Mouse (Mus musculus) urinary bladder, adult 18-20 months (tissue): ENCODE measurements around the gene Ciz1.
"Not testable (repeated sequence)": the region's sequence is repeated elsewhere in the genome, so short reads cannot be mapped to it uniquely, and the experiment has no call there.

Source experiments
- DNase-seq, 2 experiments: peaks; one replicate each; pipeline ENCODE4 v3.0.0; 2022; ENCODE audit warnings: low spot score in 2 of 2, mixed read lengths in 2 of 2

Gene Ciz1

DNA sequence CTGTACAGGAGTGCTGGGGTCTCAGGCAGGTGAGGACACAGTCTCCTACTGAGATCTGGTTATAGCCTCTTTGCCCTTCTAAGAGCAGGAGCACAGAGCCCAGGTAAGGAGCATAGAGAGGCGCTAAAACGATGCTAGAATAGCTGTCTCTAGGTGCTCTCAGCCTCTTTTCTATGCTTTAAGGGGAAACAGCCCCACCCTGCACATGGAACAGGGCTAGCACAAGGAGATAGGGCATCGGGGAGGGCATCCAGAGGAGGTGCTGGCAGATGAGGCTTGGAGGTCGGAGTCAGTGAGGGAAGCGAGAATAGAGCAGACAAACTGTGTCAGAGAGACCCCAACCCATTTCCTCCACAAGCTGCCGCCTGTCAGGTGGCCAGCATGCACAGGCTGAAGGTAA, 5.1 kb upstream of the Ciz1 start:
- DNase-seq, result no peak

DNA sequence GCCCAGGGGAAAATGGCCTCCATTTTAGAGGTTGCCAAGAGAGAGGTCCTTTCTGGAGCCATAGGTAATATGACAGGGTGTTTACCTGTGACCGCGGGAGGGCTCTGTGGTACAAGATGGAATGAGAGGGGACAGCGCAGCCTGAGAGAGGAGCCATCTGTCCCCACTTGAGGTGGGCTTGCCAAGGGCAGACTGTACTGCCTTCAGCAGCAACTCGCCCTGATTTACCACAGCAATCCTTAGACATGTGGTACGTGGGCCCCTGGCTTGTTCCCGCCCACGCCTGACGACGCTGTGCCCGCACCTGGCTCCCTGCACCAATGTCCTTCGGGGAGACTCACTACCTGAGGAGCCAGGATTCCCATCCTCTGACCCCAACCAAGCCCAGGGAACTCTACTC, 3.8 kb upstream of the Ciz1 start:
- no peak for DNase-seq

DNA sequence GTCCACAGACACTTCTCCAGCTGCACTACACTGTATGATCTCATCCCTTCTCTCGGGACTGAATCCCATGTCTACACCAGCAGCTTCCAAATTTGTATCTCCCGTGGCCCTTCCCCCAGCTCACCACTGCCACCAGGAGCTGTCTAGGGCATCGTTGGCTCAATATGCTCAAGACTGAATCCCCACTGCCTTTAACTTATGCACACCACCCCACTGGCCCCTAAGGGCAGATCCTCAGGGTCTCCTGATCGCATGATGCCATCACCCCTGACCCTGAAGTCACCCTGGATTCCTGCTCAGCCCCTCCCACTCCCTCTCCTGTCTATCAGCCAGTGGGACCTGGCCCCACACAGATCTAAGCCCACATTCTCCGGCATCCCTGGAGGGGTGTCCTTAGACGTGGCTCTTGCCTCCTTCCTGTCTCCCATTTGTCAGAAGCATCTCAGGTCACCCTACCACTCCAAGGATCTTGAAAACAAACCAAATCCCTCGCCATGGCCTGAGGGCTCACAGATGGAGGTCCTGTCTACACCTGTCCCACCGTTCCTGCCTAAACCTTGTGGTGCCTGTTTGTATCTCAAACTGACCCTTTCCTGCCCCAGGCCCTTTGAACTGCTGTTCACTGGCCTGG, 2.4 kb upstream of the Ciz1 start:
- no peak for DNase-seq

DNA sequence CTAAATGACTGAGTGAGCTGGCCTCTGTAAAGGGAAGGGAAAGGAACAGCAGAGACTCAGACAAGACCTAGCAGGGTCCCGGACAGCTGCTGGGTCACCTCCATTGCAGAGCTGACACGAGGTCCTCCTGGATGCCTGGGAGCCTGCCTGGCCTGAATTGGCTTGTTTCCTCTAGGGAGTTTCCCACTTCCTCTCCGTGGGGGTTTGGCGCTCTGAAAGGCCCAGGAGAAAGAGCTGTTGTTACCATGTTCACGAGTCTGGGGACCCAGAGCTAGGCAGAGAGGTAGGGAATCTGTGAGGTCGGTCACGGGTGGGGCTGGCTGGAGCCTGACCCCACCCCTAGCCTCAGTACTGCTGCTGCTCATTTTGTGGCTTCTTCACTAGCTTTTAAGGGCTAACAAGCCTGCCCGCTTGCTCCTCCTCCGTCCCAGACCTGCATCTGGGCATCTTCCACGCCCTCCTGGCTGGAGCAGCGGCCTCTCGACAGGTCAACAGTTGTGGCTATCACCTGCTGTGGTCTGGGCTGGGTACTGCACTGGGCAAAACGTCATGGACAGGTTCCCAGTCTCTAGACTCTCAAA, 1.6 kb upstream of the Ciz1 start:
- DNase-seq, result no peak

DNA sequence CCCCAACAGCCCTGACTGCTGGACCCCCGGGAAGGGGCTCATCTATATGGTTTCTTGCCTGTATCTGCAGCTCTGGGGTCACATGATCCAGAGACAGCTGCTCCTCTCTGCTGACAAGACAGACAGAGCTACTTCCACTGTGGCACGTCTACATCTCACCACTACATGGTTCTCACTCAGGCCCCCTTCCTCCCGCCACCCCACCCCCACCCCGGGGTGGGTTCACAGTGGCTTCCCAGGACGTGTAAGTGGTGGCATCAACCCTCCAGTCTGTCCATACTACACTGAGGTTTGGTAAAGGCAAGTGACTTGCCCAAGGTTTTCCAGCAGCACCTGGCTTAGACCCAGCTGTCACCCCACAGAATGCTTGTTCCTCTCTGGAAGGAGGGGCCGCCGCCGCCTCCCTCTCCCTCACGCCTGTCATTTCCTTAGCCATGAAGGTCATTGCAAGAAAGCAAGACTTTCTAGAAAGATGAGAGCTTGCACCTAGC, 611 bp upstream of the Ciz1 start:
- no peak for DNase-seq

DNA sequence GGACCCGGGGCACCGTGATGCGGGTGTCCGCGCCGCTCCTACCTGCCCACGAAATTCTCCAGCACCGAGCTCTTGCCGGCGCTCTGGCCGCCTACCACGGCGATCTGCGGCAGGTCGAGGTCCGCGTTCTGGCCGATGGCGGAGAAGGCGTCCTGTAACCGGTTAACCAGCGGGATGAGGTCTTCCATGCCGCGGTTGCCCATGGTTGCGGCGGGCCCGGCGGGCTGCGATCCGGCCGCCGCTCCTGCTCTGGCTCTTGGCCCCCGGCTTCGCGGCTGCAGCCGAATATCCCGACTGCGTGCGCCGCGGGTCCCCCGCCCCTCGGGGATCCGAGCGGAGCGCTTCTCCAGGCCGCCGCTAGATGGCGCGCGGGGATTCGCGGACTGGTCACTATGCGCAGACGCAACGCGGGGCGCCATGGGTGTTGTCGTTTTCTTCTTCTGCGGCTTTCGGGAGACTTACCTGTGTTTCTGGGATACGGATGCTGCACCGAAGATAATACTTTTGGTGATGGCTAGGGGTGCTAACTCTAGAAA, 948 bp downstream of the Ciz1 start, which contains the start of gene Dnm1:
Dnm1 (minus strand) TSS at position 332 of the 536 bp plus-strand sequence.
- peak; percentile 83 to 93 for DNase-seq

DNA sequence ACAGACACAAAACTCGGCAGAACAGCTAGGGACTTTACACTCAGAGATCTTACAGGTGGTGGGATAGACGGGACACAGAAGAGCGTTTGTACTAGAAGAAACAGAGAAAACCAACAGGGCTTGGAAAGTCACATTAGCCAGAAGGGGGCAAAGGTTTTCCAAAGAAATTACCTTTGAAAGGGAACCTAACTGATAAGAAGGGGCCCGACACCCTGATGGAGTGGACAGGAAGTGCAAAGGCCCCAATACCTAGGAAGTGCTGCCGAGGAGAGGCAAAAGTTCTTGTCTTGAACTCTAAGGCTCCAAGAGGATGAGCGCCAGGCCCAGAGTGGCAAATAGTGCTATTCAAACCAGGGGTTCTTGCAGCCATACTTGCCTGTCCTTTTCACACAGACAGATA, 1.7 kb downstream of the Ciz1 start:
- DNase-seq, result no peak

DNA sequence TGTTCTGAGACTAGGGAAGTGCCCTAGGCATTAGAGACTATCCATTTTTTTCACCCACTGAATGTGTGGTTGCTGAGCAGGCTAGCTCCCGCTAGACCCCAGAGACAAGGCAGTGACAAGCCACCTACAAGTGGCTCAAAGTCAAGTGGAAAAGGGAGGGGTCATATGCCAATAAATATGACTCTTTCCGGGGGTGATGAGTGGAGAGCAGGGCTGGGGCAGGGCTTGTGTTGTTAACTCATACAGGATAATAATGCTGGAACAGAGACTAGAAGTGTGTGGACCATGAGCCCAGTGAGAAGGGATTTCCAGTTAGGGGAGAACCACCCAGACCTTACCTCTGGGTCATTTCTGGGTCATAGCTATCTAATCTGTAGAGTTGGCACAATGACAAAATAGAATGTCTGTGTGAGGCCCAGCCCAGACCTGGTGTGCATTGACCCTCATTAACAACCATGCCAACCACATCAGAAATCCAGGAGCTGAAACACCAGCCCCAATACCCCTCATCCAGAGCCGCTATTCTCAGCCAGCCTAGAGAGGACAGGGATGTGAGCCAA, 2.3 kb downstream of the Ciz1 start:
- no peak for DNase-seq

DNA sequence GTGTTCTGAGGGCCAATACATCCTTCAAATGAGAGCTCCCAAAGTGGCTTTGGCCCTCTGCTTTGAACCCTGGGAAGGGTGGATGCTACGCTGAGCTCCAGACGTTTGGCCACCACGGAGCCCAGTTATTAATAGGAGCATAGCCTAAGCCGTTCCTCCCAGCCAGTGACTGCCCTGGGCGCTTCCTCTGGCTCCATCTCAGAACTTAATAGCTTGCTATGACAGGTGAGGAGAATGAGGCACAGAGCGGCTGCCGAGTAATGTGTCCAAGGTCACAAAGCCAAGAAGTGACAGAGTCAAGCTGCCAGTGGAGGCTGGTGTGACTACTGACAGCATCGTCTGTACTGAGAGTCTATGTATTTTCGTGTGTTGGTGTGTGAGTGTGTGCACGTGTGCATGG, 4.1 kb downstream of the Ciz1 start:
- no peak for DNase-seq

DNA sequence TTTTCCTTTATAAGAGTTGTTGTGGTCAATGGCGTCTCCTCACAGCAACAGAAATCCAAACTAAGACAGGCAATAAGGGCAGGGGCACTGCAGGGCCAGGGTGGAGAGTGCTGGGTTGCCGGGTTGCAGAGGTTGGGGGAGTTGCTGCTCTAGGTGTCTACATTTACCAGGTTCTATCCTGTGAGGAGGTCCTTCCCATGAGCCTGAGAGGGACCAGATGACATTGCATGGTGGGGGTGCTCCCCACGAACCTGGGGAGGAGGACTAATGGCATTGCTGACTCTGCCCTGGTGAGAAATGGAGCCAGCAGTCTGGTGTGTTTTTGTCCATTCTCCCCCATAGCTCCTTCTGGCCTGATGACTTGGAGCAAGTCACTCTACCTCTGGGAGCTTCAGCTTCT, 5.6 kb downstream of the Ciz1 start:
- no peak for DNase-seq

DNA sequence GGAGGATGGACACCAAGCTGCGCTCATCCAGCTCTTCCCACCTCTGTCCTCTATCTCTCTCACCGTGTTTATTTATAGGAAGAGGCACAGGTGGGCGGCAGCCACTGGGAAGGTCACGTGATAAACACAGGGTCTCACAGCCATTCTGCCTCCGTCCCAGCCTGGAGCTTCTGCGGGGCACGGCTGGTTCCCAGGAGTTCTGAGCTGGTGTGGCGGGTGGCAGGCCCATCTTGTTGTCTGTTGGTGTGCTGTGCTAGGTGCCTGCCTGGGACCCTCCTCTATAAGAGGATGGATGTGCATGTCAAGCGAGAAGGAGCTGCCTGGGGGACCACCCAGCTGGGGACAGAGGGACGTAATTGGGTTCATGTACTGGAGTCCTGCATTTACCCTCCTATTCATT, 6.3 kb downstream of the Ciz1 start:
- no peak for DNase-seq

DNA sequence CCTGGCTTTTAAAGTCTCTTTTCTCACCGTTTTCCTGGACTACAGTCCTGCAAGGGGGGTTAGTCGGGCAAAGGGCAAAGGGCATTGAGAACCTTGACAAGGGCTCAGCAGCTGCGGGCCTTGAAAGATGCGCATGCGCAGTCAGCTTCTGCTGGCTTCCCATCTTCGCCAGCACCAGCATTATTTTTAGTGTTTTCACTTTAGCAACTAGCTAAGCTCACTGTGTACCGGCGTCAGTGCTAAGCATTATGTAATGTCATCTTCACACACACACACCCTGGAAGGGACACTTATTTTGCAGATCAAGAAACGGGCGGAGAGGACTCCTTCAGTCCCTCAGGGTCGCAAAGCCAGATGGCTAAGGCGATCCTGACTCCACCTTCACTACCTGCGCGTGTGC, 8.6 kb downstream of the Ciz1 start:
- DNase-seq, result peak in 1 of 2 experiments; percentile 62

DNA sequence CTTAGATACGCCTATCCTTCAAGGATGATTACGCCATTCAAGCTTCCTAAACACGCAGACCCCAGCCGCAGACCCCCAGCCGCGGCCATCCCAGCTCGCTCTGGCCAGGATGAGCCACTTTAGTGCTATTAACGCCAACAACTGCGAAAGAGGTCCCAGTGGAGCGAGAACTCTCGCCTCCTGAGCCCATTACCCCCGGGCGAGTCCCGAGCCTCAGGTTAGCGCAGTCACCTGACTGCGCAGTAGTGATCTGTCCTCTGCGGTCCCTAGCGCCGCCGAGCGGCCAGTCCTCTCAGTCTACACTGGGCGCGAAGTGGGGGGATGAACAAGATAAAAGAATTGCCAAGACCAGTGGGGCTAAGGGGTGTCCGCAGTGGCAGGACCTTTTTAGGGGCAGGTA, 9.3 kb downstream of the Ciz1 start:
- DNase-seq, result peak; percentile 46 to 73

DNA sequence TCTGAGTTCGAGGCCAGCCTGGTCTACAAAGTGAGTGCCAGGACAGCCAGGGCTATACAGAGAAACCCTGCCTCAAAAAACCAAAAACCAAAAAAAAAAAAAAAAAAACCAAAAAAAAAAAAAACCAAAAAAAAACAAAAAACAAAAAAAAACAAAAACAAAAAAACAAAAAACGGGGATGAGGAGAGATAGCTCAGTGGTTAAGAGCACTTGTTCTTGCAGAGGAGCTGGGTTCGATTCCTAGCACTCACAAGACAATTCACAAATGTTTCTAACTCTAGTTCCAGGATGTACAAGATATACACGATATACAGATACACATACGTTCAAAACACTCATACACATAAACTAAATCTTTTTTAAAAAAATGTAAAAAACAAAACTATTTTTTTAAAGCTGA, 10.1 kb downstream of the Ciz1 start:
- DNase-seq, result not testable (repeated sequence)

DNA sequence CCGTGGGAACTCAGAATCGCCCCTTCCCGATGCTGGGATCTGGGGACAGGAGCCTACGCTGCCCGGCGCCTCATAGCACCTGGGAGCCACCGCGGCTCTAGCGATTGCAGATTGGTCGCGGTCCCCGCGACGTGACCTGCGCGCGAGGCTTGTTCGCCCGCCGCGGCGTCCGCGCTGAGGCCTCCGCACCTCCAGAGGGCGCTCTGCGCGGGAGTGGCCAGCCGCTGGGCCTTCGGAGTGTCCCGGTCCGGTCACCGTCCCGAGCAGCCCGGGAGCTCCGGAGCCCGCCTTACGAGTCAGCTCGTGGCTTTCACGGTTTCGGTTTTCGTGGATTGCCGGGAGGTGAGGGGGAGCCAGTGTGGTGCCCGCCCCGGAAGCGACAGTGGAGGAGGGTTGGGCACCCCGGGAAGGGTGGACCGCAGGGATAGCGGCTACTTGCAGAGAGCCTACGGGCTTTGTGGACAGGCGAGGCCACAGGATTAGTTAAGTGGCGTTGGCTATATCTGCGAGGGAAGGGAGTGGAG, 10.8 kb downstream of the Ciz1 start:
- DNase-seq, result peak; percentile 86 to 96

DNA sequence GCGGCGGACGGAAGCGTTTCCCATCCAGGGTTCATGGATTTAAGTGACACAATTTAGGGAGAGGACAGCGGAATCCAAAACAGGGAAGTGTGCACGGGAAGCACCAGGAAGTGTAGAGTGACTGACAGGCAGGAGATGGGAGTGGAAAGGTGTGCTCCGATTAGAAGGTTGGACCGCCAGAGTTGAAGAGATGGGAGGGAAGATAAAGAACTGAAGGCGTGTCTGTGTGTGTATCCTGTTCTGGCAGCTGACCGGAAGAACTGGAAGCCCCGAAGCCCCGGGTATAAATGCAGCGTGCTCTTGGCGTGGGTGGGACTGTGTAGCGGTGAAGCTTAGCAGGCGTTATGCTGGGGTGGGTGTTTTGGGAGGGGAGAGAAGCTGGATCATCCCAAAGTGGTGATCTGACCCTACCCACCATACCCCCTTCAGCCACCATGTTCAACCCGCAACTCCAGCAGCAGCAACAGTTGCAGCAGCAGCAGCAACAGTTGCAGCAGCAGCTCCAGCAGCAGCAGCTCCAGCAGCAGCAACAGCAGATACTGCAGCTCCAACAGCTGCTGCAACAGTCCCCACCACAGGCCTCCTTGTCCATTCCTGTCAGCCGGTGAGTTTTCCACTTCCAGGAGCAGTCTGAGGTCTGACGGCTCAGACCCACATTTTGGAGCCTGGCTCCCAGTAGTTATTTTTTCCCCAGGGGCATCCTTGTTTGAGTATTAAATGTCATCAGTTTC, 11.4 kb downstream of the Ciz1 start:
- DNase-seq, result no peak

DNA sequence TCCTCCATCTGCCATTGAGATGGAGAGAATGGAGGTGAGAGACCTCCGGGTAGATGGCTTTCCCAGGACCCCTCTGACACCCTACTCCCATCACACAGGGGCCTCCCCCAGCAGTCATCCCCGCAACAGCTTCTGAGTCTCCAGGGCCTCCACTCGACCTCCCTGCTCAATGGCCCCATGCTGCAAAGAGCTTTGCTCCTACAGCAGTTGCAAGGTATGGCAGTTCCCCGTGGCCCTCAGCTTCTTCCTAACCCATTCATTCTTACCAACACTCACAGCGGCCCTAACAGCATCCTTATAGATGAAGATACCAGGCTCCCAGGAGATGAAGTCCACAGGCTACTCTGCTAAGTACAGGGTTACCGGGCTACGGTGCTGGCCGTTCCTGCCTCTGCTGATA, 12.0 kb downstream of the Ciz1 start:
- DNase-seq, result no peak

DNA sequence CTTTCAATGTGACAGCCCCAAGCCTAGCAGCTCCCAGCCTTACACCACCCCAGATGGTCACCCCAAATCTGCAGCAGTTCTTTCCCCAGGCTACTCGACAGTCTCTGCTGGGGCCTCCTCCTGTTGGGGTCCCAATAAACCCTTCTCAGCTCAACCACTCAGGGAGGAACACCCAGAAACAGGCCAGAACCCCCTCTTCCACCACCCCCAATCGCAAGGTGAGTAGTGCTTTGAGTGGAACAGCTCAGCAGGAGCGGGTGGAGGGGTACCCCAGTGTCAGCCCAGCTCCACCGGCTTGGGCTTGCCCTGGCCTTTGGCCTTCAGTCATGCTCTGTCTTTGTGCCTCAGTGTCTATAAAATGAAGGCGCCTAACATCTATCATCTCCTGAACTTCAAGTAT, 15.2 kb downstream of the Ciz1 start:
- DNase-seq, result no peak

DNA sequence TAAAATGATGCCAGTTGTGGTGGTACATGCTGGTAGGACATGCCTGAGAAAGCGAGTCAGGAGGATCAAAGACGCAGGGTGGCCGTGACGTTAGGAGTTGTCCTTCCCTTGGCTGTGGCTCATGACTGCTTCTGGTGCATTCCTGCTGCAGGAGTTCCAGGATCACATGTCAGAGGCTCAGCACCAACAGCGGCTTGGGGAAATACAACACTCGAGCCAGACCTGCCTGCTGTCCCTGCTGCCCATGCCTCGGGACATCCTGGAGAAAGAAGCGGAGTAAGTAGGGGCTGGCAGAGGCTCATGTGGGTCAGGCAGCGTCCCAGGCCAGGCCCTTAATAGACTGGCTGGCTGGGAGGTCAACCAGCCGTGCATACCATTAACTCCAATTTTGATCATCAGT, 22.1 kb downstream of the Ciz1 start:
- no peak for DNase-seq

DNA sequence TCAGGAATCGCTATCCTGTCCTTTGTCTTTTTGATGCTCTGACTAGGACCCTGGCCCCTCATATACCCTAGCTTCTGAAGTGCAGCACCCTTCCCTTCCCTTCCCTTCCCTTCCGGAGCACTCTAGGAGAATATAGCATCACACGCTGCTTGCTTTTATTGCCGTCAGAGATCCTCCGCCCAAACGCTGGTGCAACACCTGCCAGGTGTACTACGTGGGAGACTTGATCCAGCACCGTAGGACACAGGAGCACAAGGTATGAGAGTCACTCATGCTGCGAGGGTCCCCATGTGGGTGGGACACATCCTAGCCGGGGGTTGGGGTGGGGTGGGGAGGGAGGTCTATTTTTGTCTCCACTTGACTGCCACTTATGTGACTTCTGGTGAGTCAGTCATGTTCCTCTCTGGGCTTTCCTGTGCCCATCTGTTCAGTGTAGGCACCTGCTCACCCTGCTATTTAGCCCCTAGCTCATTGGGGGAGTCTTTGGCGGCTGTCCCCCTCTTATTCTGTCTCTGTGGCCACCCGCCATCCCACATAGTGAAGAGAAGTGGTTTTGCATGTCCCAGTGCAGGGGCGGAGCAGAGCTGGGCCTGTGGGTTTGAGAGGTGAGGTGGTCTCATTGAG, 23.3 kb downstream of the Ciz1 start:
- DNase-seq, result no peak

DNA sequence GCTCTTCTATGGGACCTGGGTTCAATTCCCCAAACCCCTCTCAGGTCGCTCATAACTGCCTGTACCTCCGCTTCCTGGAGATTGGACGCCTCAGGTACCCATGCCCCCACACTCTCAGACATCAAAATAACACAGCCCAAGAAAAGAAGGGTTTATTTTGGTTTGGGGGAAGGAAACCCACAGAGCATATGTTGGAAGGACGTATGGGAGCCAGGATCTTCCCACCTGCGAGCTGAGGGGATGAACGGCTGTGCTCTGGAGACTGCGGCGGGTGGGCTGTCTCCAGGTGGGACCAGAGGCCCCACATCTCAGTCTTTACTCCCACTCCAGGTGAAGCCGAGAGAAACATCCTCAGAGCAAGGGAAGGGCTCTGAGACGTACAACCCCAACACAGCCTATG, 24.8 kb downstream of the Ciz1 start:
- no peak for DNase-seq

DNA sequence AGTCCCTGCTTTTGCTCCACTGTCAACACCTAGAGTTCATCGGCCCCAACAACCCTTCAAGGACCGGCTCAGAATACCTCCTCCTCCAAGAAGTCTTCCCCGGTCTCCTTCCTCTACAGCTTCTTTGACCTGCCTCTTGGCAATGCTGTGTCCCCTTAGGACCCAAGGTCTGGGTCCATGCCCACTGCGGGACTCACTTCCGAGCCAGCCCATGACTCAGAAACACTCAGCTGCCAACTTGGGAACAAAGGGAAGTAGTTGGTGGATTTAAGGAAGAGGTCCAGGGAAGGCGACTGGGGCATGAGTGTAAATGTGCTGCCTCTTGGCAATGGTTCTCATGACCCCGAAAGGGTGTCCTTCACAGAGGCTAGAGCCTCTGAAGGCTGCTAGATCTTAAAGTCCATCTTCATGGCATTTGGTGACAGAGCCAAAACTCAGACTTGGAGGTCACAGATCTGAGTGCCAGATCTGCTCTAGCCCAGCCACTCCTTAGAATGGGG, 27.9 kb downstream of the Ciz1 start:
- no peak for DNase-seq
